Mouse (Mus musculus) liver, embryonic 16.5 days (tissue): ENCODE results near the gene Slc39a11. TPM values are rescaled to one million over a fixed set of nuclear protein-coding genes. Genes with fewer than 3 reads are reported as not detected.

Experiments
- ATAC-seq: fragments of 200-750 bp; cut with Nextera tagmentation; 2 replicates; pipeline ENCODE4 v1.8.0; 2017; ENCODE audit warnings: low read depth, mild to moderate bottlenecking, moderate number of reproducible peaks, moderate library complexity
- H3K27ac ChIP-seq: fragments of 300-500 bp; sonication (generic); 2 replicates; pipeline ENCODE4 v1.5.1; 2014; ENCODE audit warnings: mild to moderate bottlenecking, low read length
- H3K27me3 ChIP-seq: fragments of 300-500 bp; sonication (generic); 2 replicates; pipeline ENCODE4 v1.6.1; 2014; ENCODE audit warnings: low read depth, low read length, mixed read lengths; ENCODE audit not compliant: control insufficient read depth, insufficient read depth
- H3K36me3 ChIP-seq: fragments of 300-500 bp; sonication (generic); 2 replicates; pipeline ENCODE4 v1.6.1; 2014; ENCODE audit warnings: mild to moderate bottlenecking; ENCODE audit not compliant: control insufficient read depth, insufficient read depth
- H3K4me1 ChIP-seq: fragments of 300-500 bp; sonication (generic); 2 replicates; pipeline ENCODE4 v1.6.1; 2014; ENCODE audit warnings: low read depth, low read length, mixed read lengths; ENCODE audit not compliant: control insufficient read depth
- H3K4me2 ChIP-seq: fragments of 300-500 bp; sonication (generic); 2 replicates; pipeline ENCODE4 v1.6.1; 2014; ENCODE audit warnings: low read depth, low read length, mixed read lengths
- H3K4me3 ChIP-seq: fragments of 300-500 bp; sonication (generic); 2 replicates; pipeline ENCODE4 v1.5.1; 2014; ENCODE audit warnings: low read depth, mild to moderate bottlenecking, low read length
- H3K9ac ChIP-seq: fragments of 300-500 bp; sonication (generic); 2 replicates; pipeline ENCODE4 v1.6.1; 2014; ENCODE audit warnings: low read depth, low read length
- H3K9me3 ChIP-seq: fragments of 300-500 bp; sonication (generic); replicated peaks from 2 replicates; pipeline ENCODE4 v1.6.1; 2016; ENCODE audit warnings: low read length; ENCODE audit not compliant: control insufficient read depth
- WGBS: fragments of 180-500 bp; shearing (Covaris S2); extraction: QIAGEN DNeasy Blood & Tissue Kit; methylation state at CpG from one replicate; pipeline ENCODE4 v1.1.7; 2014; ENCODE audit not compliant: insufficient replicate concordance; 5-methylcytosine and 5-hydroxymethylcytosine counted together
- polyA plus RNA-seq: library from polyadenylated mRNA; unstranded; fragments of >200 nt; fragmentation: Nextera tagmentation; extraction: Ambion mirVana; gene quantifications from 2 replicates; pipeline ENCODE4 v1.2.1, GENCODE M21; 2015

Slc39a11 gene
- polyA plus RNA-seq, 1 experiment from 2014 or later: 14.1 TPM

DNA sequence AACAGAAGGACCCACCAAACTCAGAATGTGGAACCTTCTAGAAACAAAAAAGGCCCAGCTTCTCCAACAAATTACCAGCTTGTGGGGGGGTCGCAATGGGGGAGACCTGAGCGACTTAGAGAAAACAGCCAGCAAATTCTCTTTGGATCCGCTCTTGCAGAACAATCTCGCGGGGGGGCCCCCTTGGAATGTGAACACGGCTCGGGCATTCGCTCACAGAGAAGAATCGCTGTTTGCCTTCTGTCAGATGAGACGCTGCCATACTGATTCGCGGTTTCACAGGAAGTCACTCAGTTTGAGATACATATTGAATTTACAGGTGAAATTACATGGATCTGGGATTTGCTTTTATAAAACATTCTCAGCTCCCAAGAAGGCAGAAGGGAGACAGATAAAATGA, 91.4 kb downstream of the Slc39a11 start:
- Histone ChIP-seq H3K9ac (no peak overlapping the region), H3K4me2 (no peak overlapping the region), H3K36me3 (no peaks in the 10 kb centered on the region), H3K27ac (no peak overlapping the region), H3K4me3 (no peak overlapping the region), H3K27me3 (no peaks in the 10 kb centered on the region), H3K9me3 (no peaks in the 10 kb centered on the region), H3K4me1 (no peaks in the 10 kb centered on the region; the same call in 1 of the 2 replicates)
- 80% methylated on average over 12 of the region's 12 CpGs for WGBS
- ATAC-seq: no peak

DNA sequence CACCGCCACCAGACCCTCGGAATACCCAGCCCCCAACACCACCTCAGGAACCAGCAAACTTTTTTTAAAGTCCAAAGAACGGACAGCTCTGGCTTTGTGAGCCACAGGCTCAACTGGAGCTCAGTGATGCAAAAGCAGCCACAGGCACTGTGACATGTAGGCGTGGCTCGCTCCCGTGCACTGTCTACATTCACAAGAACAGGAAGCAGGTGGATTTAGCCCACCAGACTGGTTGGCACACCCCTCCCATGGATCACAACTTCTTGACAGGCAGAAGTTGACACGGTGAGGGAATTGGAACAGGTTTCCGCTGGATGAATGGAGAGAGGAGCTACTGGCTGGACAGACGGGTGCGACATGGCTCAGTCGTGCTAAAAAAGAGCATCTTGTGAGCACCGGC, 93.7 kb downstream of the Slc39a11 start:
- no peak overlapping the region for H3K4me3 ChIP-seq
- no peaks in the 10 kb centered on the region for H3K36me3 ChIP-seq
- no peaks in the 10 kb centered on the region; the same call in 1 of the 2 replicates for H3K4me1 ChIP-seq
- ATAC-seq: no peak
- WGBS: 56% methylated on average over 12 of the region's 12 CpGs
- no peaks in the 10 kb centered on the region for H3K9me3 ChIP-seq
- H3K27me3 ChIP-seq: no peaks in the 10 kb centered on the region
- no peak overlapping the region for H3K4me2 ChIP-seq
- H3K27ac ChIP-seq: no peak overlapping the region
- H3K9ac ChIP-seq: no peak overlapping the region

DNA sequence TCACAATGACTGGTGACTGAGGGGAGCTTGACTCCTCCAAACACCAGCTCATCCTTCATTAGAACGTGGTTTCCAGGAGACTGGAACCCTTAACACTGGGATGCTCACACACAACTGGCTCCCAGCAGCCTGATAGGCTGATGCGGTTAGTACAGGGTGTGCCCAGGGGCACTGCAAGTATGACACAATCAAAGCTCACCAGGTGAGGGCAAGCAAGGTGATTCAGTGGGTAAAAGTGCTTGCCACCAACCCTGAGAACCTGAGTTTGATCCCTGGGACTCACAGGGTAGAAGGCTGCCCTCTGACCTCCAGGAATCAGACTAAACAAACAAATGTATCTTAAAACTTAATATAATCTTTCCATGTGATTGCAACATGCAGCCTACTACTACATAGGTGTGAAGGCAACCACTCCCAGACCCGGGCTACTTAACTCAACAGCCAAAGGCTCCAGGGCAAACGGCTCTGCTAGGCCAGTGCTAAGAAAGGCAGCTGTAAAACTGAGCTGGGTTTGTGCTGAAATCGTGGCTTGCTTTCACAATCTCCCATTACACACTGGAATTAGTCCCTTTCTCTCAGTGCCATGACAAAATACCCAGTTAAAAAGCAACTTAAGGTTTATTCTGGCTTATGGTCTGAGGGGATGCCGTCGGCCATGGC, 95.0 kb downstream of the Slc39a11 start:
- H3K27me3 ChIP-seq: no peaks in the 10 kb centered on the region
- no peak overlapping the region for H3K4me3 ChIP-seq
- no peak overlapping the region for H3K4me2 ChIP-seq
- H3K9ac ChIP-seq: no peak overlapping the region
- no peaks in the 10 kb centered on the region for H3K4me1 ChIP-seq
- WGBS: 63% methylated on average over 7 of the region's 7 CpGs
- no peak overlapping the region; the same call in 1 of the 2 replicates for H3K27ac ChIP-seq
- ATAC-seq: no peak
- no peaks in the 10 kb centered on the region for H3K9me3 ChIP-seq
- no peaks in the 10 kb centered on the region for H3K36me3 ChIP-seq

DNA sequence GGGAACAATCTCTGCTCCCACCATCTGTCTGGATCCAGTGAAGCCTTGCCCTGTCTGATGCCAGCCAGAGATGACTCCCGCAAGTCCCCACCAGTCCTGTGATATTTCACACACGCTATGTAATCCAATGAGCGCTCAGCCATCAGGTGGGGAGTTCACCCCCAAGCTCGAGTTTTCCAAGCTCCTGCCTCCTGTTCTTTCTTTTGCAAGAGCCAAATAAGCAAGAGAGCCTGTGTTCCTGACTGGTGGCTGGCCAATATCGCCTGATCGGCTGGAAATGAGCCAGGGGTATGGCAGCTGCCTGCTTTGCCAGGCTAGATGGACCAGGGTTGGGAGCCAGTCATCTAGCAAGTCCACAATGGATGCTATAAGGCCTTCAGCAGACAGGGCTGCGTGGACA, 95.7 kb downstream of the Slc39a11 start:
- Histone ChIP-seq H3K9ac (no peak overlapping the region), H3K27ac (no peak overlapping the region)

DNA sequence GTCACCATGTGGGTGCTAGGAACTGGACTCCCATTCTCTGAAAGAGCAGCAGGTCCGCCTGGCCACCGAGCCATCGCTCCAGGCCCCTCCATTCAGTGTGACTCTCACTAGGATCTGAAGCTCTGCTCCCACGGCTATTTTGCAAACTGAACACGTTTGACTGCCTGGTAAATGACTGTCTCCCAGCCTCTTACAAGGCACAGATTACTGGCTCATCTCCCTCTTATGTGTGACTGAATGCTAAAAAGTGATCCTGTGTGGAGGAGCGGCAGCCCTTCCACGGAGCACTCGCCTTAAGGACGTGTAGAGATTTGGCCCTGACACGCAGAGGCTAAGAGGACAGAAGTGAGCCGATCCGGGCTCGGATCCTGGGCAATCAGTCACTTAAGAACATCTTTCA, 96.3 kb downstream of the Slc39a11 start:
- no peaks in the 10 kb centered on the region for H3K4me1 ChIP-seq
- H3K27ac ChIP-seq: no peak overlapping the region
- H3K9me3 ChIP-seq: no peaks in the 10 kb centered on the region
- 82% methylated on average over 13 of the region's 13 CpGs for WGBS
- H3K4me2 ChIP-seq: no peak overlapping the region
- H3K27me3 ChIP-seq: no peaks in the 10 kb centered on the region
- no peak overlapping the region for H3K4me3 ChIP-seq
- H3K9ac ChIP-seq: no peak overlapping the region
- no peaks in the 10 kb centered on the region for H3K36me3 ChIP-seq
- ATAC-seq: no peak

More for the DNA sequence above, 95.7 kb downstream of the Slc39a11 start:
- H3K4me1 ChIP-seq: no peaks in the 10 kb centered on the region
- 74% methylated on average over 7 of the region's 7 CpGs for WGBS
- H3K9me3 ChIP-seq: no peaks in the 10 kb centered on the region
- H3K27me3 ChIP-seq: no peaks in the 10 kb centered on the region
- no peak for ATAC-seq
- no peak overlapping the region for H3K4me2 ChIP-seq
- no peaks in the 10 kb centered on the region for H3K36me3 ChIP-seq
- no peak overlapping the region for H3K4me3 ChIP-seq

DNA sequence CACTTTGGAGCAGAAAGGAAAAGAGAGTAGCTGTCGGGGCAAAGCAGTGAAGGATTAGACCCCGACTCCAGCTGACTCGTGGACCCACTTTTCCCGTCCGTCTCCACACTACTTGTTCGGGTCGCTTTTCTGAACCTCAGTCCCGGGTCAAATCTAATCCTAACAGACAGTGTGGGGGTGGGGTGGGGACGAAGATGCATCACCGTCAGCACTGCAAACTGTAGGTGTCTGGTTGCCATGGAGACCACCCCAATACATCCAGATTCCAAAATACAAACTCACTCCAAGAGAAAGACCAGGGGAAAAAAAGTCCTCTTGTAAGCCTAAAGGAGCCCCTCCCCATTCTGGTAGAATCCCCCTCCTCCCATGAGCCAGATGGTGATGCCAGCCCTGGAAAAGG, 97.3 kb downstream of the Slc39a11 start:
- 75% methylated on average over 10 of the region's 10 CpGs for WGBS
- Histone ChIP-seq H3K27me3 (no peaks in the 10 kb centered on the region), H3K27ac (no peak overlapping the region), H3K9me3 (no peaks in the 10 kb centered on the region), H3K4me3 (no peak overlapping the region), H3K4me2 (no peak overlapping the region), H3K9ac (no peak overlapping the region), H3K36me3 (no peaks in the 10 kb centered on the region), H3K4me1 (no peaks in the 10 kb centered on the region)
- ATAC-seq: no peak

DNA sequence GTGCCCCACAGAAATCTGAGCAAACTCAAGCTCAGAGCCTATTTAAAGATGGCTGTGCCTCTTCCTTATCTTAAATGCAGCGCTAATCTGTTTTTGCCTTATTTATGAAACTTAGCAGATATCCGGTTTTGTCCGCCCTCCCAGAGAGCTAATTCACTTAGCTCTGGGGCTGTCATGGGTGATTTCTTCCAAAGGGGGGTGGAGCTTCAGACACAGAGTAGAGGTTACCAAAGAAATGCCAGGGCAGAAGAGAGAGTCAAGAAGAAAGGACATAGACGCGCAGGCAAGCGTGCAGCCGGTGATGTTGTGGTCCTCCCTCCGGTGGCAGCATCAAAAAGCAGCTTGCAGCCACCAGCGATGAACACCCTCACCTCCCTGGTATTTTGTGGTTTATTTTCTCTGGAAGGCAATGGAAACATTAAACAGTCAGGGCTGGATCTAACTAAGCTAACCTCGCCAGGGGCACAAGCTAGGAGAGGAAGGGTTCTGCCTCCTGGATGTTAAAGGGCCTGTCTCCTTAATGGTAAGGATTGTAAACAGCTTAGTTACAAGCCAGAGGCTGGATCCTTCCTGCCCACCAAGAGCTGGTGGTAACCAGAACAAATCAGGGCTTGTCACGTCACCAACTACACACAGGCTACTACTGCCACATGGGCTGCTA, 103.5 kb downstream of the Slc39a11 start:
- ATAC-seq: no peak
- H3K36me3 ChIP-seq: no peaks in the 10 kb centered on the region; the same call in 1 of the 2 replicates
- WGBS: 51% methylated on average over 11 of the region's 11 CpGs
- no peak overlapping the region for H3K4me2 ChIP-seq
- 0 out of 2 replicates have a peak, but pooled peaks cover 2% of the 10 kb centered on the region for H3K9me3 ChIP-seq
- H3K9ac ChIP-seq: no peak overlapping the region
- no peaks in the 10 kb centered on the region for H3K4me1 ChIP-seq
- no peak overlapping the region for H3K4me3 ChIP-seq
- no peak overlapping the region for H3K27ac ChIP-seq
- no peaks in the 10 kb centered on the region for H3K27me3 ChIP-seq

DNA sequence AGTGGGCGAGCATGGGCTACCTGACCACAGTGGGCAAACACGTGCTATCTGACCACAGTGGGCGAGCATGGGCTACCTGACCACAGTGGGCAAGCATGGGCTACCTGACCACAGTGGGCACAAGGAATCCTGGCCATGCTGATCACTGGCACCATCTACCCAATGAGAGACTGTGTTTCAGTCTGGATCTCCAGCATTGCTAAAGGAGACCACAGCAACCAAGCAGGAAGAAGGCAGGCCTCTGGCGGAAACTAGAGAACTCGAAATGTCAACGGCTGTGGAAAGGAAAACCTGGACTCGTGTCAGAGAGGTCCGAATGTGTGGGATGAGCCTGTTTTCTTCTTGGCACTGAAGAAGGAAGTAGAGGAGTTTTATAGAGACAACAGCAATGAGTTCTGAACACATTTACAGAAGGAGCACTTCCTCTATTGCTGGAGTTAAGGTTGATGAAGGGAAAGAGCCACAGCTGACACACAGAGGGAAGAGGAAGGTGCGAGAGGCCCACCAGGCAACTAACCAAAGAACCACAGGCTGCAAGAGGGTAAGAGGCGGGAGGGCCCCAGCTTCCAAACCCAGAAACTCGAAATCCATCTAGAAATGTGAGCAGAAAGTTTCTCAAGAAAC, 105.8 kb downstream of the Slc39a11 start:
- no peaks in the 10 kb centered on the region for H3K4me1 ChIP-seq
- ATAC-seq: peak; percentile 35; the same call in 1 of the 2 replicates
- H3K9me3 ChIP-seq: 0 out of 2 replicates have a peak, but pooled peaks cover 2% of the 10 kb centered on the region
- H3K4me3 ChIP-seq: no peak overlapping the region
- no peak overlapping the region for H3K4me2 ChIP-seq
- WGBS: 44% methylated on average over 11 of the region's 11 CpGs
- peak overlapping the region; percentile 7; the same call in 1 of the 2 replicates for H3K27ac ChIP-seq
- H3K9ac ChIP-seq: no peak overlapping the region
- no peaks in the 10 kb centered on the region for H3K27me3 ChIP-seq
- no peaks in the 10 kb centered on the region; the same call in 1 of the 2 replicates for H3K36me3 ChIP-seq

DNA sequence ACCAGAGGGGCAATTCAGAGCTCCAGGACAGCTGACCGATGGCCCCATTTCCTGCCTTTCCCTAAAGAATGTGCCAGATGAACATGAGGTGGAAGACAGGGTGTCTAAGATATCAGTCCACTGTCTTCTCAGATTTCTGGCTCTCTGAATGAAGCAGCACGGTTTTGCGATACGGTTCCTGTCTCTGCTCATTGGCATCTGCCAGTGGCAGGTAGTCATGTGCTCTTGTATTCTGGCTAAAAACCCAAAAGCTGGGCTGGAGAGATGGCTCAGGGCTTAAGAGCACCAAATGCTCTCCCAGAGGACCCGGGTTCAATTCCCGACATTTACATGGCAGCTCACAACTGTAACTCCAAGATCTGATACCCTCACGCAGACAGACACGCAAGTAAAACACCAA, 108.8 kb downstream of the Slc39a11 start:
- H3K4me2 ChIP-seq: no peak overlapping the region
- no peak for ATAC-seq
- H3K27me3 ChIP-seq: no peaks in the 10 kb centered on the region
- H3K27ac ChIP-seq: no peak overlapping the region
- H3K9ac ChIP-seq: no peak overlapping the region
- WGBS: 80% methylated on average over 8 of the region's 8 CpGs
- H3K4me3 ChIP-seq: no peak overlapping the region
- H3K9me3 ChIP-seq: 0 out of 2 replicates have a peak, but pooled peaks cover 2% of the 10 kb centered on the region
- H3K36me3 ChIP-seq: no peaks in the 10 kb centered on the region; the same call in 1 of the 2 replicates
- no peaks in the 10 kb centered on the region for H3K4me1 ChIP-seq
